ENCODE assay signal across 8 mouse cellular contexts in genomic region chr3:63295237-63295636, GRCm38 (mm10). TPM values are rescaled to one million over a fixed set of nuclear protein-coding genes. Genes with fewer than 3 reads are reported as not detected.
A peak's percentile ranks its signal among the peaks of the same experiment; 100 is the strongest.
DNase-seq lines count a peak whose midpoint lies in the region; ATAC-seq and TF ChIP-seq lines count a peak whose summit lies in the region.

No protein-coding gene starts in this region.

- TF ChIP-seq POLR2A in cerebellum, adult 2 months (IDR thresholded peaks at IDR 0.05; ENCODE audit: borderline replicate concordance, insufficient read depth, low read length): no peak

- H3K4me2 ChIP-seq in forebrain, embryonic 16.5 days (ENCODE audit: low read length): peak overlapping the region; percentile 100
- H3K4me2 ChIP-seq in hindbrain, postnatal 0 days (ENCODE audit: low read depth, low read length): peak overlapping the region; percentile 95
- H3K4me2 ChIP-seq in liver, embryonic 11.5 days: peak overlapping the region; percentile 84
- H3K4me2 ChIP-seq in neural tube, embryonic 12.5 days (replicated peaks): peak overlapping the region; percentile 100

- no peaks in the 10 kb centered on the region for H3K4me1 ChIP-seq in cerebellum, adult 2 months (ENCODE audit: control insufficient read depth, insufficient read depth, low read length)
- peaks cover 9% of the 10 kb centered on the region; the same call in 1 of the 2 replicates for H3K4me1 ChIP-seq in forebrain, embryonic 16.5 days (replicated peaks; ENCODE audit: control insufficient read depth, insufficient read depth, low read length)
- no peaks in the 10 kb centered on the region for H3K4me1 ChIP-seq in hindbrain, postnatal 0 days (ENCODE audit: insufficient read depth, low read length)
- H3K4me1 ChIP-seq in liver, embryonic 11.5 days (replicated peaks; ENCODE audit: control insufficient read depth, insufficient read depth, low read length): no peaks in the 10 kb centered on the region
- H3K4me1 ChIP-seq in neural tube, embryonic 12.5 days: 0 out of 2 replicates have a peak, but pooled peaks cover 4% of the 10 kb centered on the region

- no peak overlapping the region for H3K27ac ChIP-seq in cerebellum, adult 2 months (ENCODE audit: insufficient read depth, low read length)
- no peak overlapping the region; the same call in 1 of the 2 replicates for H3K27ac ChIP-seq in forebrain, embryonic 16.5 days (ENCODE audit: low read length)
- H3K27ac ChIP-seq in hindbrain, postnatal 0 days: no peak overlapping the region
- no peak overlapping the region for H3K27ac ChIP-seq in liver, embryonic 11.5 days (ENCODE audit: low read depth, low read length)
- no peak overlapping the region for H3K27ac ChIP-seq in neural tube, embryonic 12.5 days

- peak; percentile 5 to 38 for DNase-seq in cerebellum, adult 2 months
- DNase-seq in adrenal gland, postnatal 14 days: peak; percentile 62
- DNase-seq in hindbrain, postnatal 0 days (ENCODE audit: low spot score): peak; percentile 36
- peak; percentile 45 for DNase-seq in liver, embryonic 11.5 days (ENCODE audit: low spot score)
- no peak for DNase-seq in B cell, adult 2 months

- no peak for ATAC-seq in cerebellum, adult (ENCODE audit: insufficient number of reproducible peaks, low FRiP score, low TSS enrichment)
- ATAC-seq in forebrain, embryonic 16.5 days: peak; percentile 81
- ATAC-seq in hindbrain, postnatal 0 days: peak; percentile 88
- ATAC-seq in liver, embryonic 11.5 days (replicated peaks; ENCODE audit: low FRiP score): peak; percentile 47; the same call in 1 of the 2 replicates
- peak; percentile 89 for ATAC-seq in neural tube, embryonic 12.5 days (ENCODE audit: low FRiP score, low read depth)

- under 1% methylated on average over 21 of the region's 21 CpGs for WGBS in cerebellum, adult 2 months
- WGBS in forebrain, embryonic 16.5 days: 0% methylated on average over 21 of the region's 21 CpGs
- 0% methylated on average over 17 of the region's 21 CpGs for WGBS in hindbrain, postnatal 0 days
- WGBS in liver, embryonic 11.5 days: 2% methylated on average over 21 of the region's 21 CpGs
- WGBS in neural tube, embryonic 12.5 days: 0% methylated on average over 21 of the region's 21 CpGs

- H3K36me3 ChIP-seq in forebrain, embryonic 16.5 days (ENCODE audit: control insufficient read depth, insufficient read depth): no peaks in the 10 kb centered on the region
- H3K36me3 ChIP-seq in hindbrain, postnatal 0 days (ENCODE audit: insufficient read depth, low read length): no peaks in the 10 kb centered on the region
- no peaks in the 10 kb centered on the region for H3K36me3 ChIP-seq in liver, embryonic 11.5 days (ENCODE audit: control insufficient read depth, insufficient read depth, low read length)
- H3K36me3 ChIP-seq in neural tube, embryonic 12.5 days: no peaks in the 10 kb centered on the region

- no peaks in the 10 kb centered on the region for H3K9me3 ChIP-seq in forebrain, embryonic 16.5 days (ENCODE audit: control insufficient read depth, low read length)
- no peaks in the 10 kb centered on the region for H3K9me3 ChIP-seq in hindbrain, postnatal 0 days (ENCODE audit: low read length)
- no peaks in the 10 kb centered on the region for H3K9me3 ChIP-seq in liver, embryonic 11.5 days (ENCODE audit: control insufficient read depth, low read length)
- no peaks in the 10 kb centered on the region for H3K9me3 ChIP-seq in neural tube, embryonic 12.5 days

- H3K4me3 ChIP-seq in cerebellum, adult 2 months (replicated peaks; ENCODE audit: insufficient read depth, low read depth, low read length): peak overlapping the region; percentile 58
- H3K4me3 ChIP-seq in forebrain, embryonic 16.5 days (replicated peaks; ENCODE audit: low read length): peak overlapping the region; percentile 78
- peak overlapping the region; percentile 82 for H3K4me3 ChIP-seq in hindbrain, postnatal 0 days (ENCODE audit: low read length)
- H3K4me3 ChIP-seq in liver, embryonic 11.5 days (ENCODE audit: low read depth, low read length): peak overlapping the region; percentile 56
- peak overlapping the region; percentile 69 for H3K4me3 ChIP-seq in neural tube, embryonic 12.5 days

- peak overlapping the region; percentile 68 for H3K9ac ChIP-seq in forebrain, embryonic 16.5 days (replicated peaks; ENCODE audit: low read depth, low read length)
- H3K9ac ChIP-seq in hindbrain, postnatal 0 days (replicated peaks; ENCODE audit: low read length): peak overlapping the region; percentile 44
- peak overlapping the region; percentile 48; the same call in 1 of the 2 replicates for H3K9ac ChIP-seq in liver, embryonic 11.5 days (ENCODE audit: low read depth, low read length)
- H3K9ac ChIP-seq in neural tube, embryonic 12.5 days: peak overlapping the region; percentile 62

- no peaks in the 10 kb centered on the region; the same call in 1 of the 2 replicates for H3K27me3 ChIP-seq in cerebellum, adult 2 months (ENCODE audit: control insufficient read depth, insufficient read depth, low read length)
- H3K27me3 ChIP-seq in forebrain, embryonic 16.5 days (replicated peaks; ENCODE audit: control insufficient read depth, insufficient read depth, low read length): no peaks in the 10 kb centered on the region
- H3K27me3 ChIP-seq in hindbrain, postnatal 0 days (ENCODE audit: insufficient read depth, low read length): no peaks in the 10 kb centered on the region
- peaks cover 26% of the 10 kb centered on the region for H3K27me3 ChIP-seq in liver, embryonic 11.5 days (replicated peaks; ENCODE audit: control insufficient read depth, insufficient read depth, low read length)
- peaks cover 15% of the 10 kb centered on the region; the same call in 1 of the 2 replicates for H3K27me3 ChIP-seq in neural tube, embryonic 12.5 days (replicated peaks)

- TF ChIP-seq CTCF in cerebellum, adult 2 months (IDR thresholded peaks at IDR 0.05; ENCODE audit: borderline replicate concordance, insufficient read depth, low read depth, low read length): no peak
- TF ChIP-seq CTCF in hindbrain, postnatal 0 days (IDR thresholded peaks at IDR 0.05; ENCODE audit: low read depth): peak; percentile 46

RNA-seq across cellular contexts. Expression of gene Mme, which starts 53.9 kb away (rescaled TPM):
- 2.0 and 2.6 TPM in 2 replicates for polyA plus RNA-seq in cerebellum, adult 2 months (2012; rRNA removed)
- total RNA-seq in adrenal gland, postnatal 14 days (2021): 39.4 and 42.7 TPM in 2 replicates
- polyA plus RNA-seq in forebrain, embryonic 16.5 days (2015; fragmentation: Nextera tagmentation; extraction: Ambion mirVana): 3.5 and 4.2 TPM in 2 replicates
- total RNA-seq in hindbrain, postnatal 0 days (2014; rRNA removed): 4.9 and 9.0 TPM in 2 replicates
- 2.1 and 2.5 TPM in 2 replicates for polyA plus RNA-seq in hindbrain, postnatal 0 days (2015; fragmentation: Nextera tagmentation; extraction: Ambion mirVana)
- 1.0 and 1.3 TPM in 2 replicates for polyA plus RNA-seq in liver, embryonic 11.5 days (2014; fragmentation: Nextera tagmentation; extraction: Ambion mirVana)
- 4.4 and 4.8 TPM in 2 replicates for polyA plus RNA-seq in neural tube, embryonic 12.5 days (2016; fragmentation: Nextera tagmentation; extraction: Ambion mirVana)

Comparison
In these comparisons a context has a peak if more than half of its experiments do, and no peak if none do; other contexts are left out.
1. DNase-seq: peak in cerebellum, adult 2 months (2 of 2), adrenal gland, postnatal 14 days (single experiment), hindbrain, postnatal 0 days (single experiment) and liver, embryonic 11.5 days (single experiment); none in B cell, adult 2 months (0 of 2).
2. Peak in every context shown above with its lines, with median percentiles within 50 percentile points of each other: H3K4me3 ChIP-seq, H3K4me2 ChIP-seq and H3K9ac ChIP-seq.